Mouse (Mus musculus): ENCODE results near the gene Ecpas. TPM values are rescaled to one million over a fixed set of nuclear protein-coding genes. Genes with fewer than 3 reads are reported as not detected.

Ecpas gene
- polyA plus RNA-seq (2015; fragmentation: Nextera tagmentation; extraction: Ambion mirVana), result 27.8 and 31.0 TPM in 2 replicates

- Histone ChIP-seq H3K9me3 (replicated peaks) (no peaks in the 10 kb centered on the region), H3K27ac (peak within 1 kb of the TSS; percentile 99), H3K9ac (peak within 1 kb of the TSS; percentile 82), H3K4me2 (peak within 1 kb of the TSS; percentile 83), H3K36me3 (no peaks in the 10 kb centered on the region), H3K4me1 (peaks cover 15% of the 10 kb centered on the region), H3K4me3 (replicated peaks) (peak within 1 kb of the TSS; percentile 78), H3K27me3 (no peaks in the 10 kb centered on the region)
- 3% methylated on average over 43 of the region's 43 CpGs for WGBS
- ATAC-seq (replicated peaks; ENCODE audit: low FRiP score), result peak; percentile 80
These were observed at the start of gene Ecpas for GRCm38 (mm10) chr4:58912629-58913335. Ecpas (minus strand) TSS chr4:58912749.

- Histone ChIP-seq H3K4me3 (replicated peaks) (no peak overlapping the region), H3K27ac (no peak overlapping the region), H3K27me3 (no peaks in the 10 kb centered on the region), H3K4me2 (no peak overlapping the region), H3K9ac (no peak overlapping the region), H3K36me3 (peaks cover 9% of the 10 kb centered on the region), H3K4me1 (no peaks in the 10 kb centered on the region), H3K9me3 (replicated peaks) (no peaks in the 10 kb centered on the region)
- 91% methylated on average over 15 of the region's 15 CpGs for WGBS
- ATAC-seq (replicated peaks; ENCODE audit: low FRiP score), result no peak
These were observed 49.2 kb upstream of the Ecpas start for GRCm38 (mm10) chr4:58961719-58962118.

GRCm38 (mm10) chr4:58952630-58953029 is 40.1 kb upstream of the Ecpas start:
- 92% methylated on average over 11 of the region's 11 CpGs for WGBS
- no peak overlapping the region for H3K9ac ChIP-seq
- H3K9me3 ChIP-seq (replicated peaks), result no peaks in the 10 kb centered on the region
- peaks cover 12% of the 10 kb centered on the region for H3K36me3 ChIP-seq
- H3K27me3 ChIP-seq, result no peaks in the 10 kb centered on the region
- H3K27ac ChIP-seq, result no peak overlapping the region
- ATAC-seq (replicated peaks; ENCODE audit: low FRiP score), result no peak
- H3K4me1 ChIP-seq, result no peaks in the 10 kb centered on the region
- H3K4me2 ChIP-seq, result no peak overlapping the region
- H3K4me3 ChIP-seq (replicated peaks), result no peak overlapping the region

GRCm38 (mm10) chr4:58948391-58948790 is 35.8 kb upstream of the Ecpas start:
- Histone ChIP-seq H3K4me1 (peaks cover 11% of the 10 kb centered on the region), H3K9ac (no peak overlapping the region), H3K4me2 (no peak overlapping the region), H3K4me3 (replicated peaks) (no peak overlapping the region), H3K27me3 (no peaks in the 10 kb centered on the region), H3K9me3 (replicated peaks) (no peaks in the 10 kb centered on the region), H3K27ac (no peak overlapping the region), H3K36me3 (no peaks in the 10 kb centered on the region)
- WGBS, result 91% methylated on average over 4 of the region's 4 CpGs
- no peak for ATAC-seq (replicated peaks; ENCODE audit: low FRiP score)

- H3K4me1 ChIP-seq, result peaks cover 11% of the 10 kb centered on the region
- WGBS, result 51% methylated on average over 5 of the region's 5 CpGs
- no peaks in the 10 kb centered on the region for H3K27me3 ChIP-seq
- no peaks in the 10 kb centered on the region for H3K36me3 ChIP-seq
- ATAC-seq (replicated peaks; ENCODE audit: low FRiP score), result no peak
- 0 out of 2 replicates have a peak overlapping the region, but pooled peaks have one; percentile 66 for H3K4me3 ChIP-seq (replicated peaks)
- H3K9ac ChIP-seq, result no peak overlapping the region
- H3K9me3 ChIP-seq (replicated peaks), result no peaks in the 10 kb centered on the region
- peak overlapping the region; percentile 75 for H3K4me2 ChIP-seq
- H3K27ac ChIP-seq, result no peak overlapping the region
These were observed 32.1 kb upstream of the Ecpas start for GRCm38 (mm10) chr4:58944695-58945094.

GRCm38 (mm10) chr4:58944206-58944553 is 31.6 kb upstream of the Ecpas start:
- Histone ChIP-seq H3K27ac (no peak overlapping the region), H3K4me1 (peaks cover 11% of the 10 kb centered on the region), H3K27me3 (no peaks in the 10 kb centered on the region), H3K36me3 (no peaks in the 10 kb centered on the region), H3K4me2 (peak overlapping the region; percentile 75), H3K9ac (peak overlapping the region; percentile 55), H3K4me3 (replicated peaks) (peak overlapping the region; percentile 66), H3K9me3 (replicated peaks) (no peaks in the 10 kb centered on the region)
- no peak for ATAC-seq (replicated peaks; ENCODE audit: low FRiP score)
- WGBS, result 12% methylated on average over 6 of the region's 6 CpGs

- Histone ChIP-seq H3K9me3 (replicated peaks) (no peaks in the 10 kb centered on the region), H3K27ac (no peak within 1 kb of the TSS), H3K4me2 (peak within 1 kb of the TSS; percentile 75), H3K9ac (peak within 1 kb of the TSS; percentile 55), H3K4me1 (peaks cover 11% of the 10 kb centered on the region), H3K4me3 (replicated peaks) (peak within 1 kb of the TSS; percentile 66), H3K36me3 (no peaks in the 10 kb centered on the region), H3K27me3 (no peaks in the 10 kb centered on the region)
- WGBS, result 2% methylated on average over 50 of the region's 50 CpGs
- peak; percentile 89 for ATAC-seq (replicated peaks; ENCODE audit: low FRiP score)
These were observed 31.1 kb upstream of the Ecpas start, which contains the start of gene Zkscan16 for GRCm38 (mm10) chr4:58943420-58944205. Zkscan16 (plus strand) TSS chr4:58943628.

- no peaks in the 10 kb centered on the region for H3K9me3 ChIP-seq (replicated peaks)
- no peaks in the 10 kb centered on the region for H3K27me3 ChIP-seq
- H3K4me3 ChIP-seq (replicated peaks), result peak overlapping the region; percentile 66
- H3K9ac ChIP-seq, result 0 out of 2 replicates have a peak overlapping the region, but pooled peaks have one; percentile 55
- H3K36me3 ChIP-seq, result no peaks in the 10 kb centered on the region
- H3K4me2 ChIP-seq, result peak overlapping the region; percentile 75
- ATAC-seq (replicated peaks; ENCODE audit: low FRiP score), result no peak
- no peak overlapping the region for H3K27ac ChIP-seq
- H3K4me1 ChIP-seq, result peaks cover 11% of the 10 kb centered on the region
- 86% methylated on average over 4 of the region's 4 CpGs for WGBS
These were observed 30.4 kb upstream of the Ecpas start for GRCm38 (mm10) chr4:58942942-58943341.

- no peaks in the 10 kb centered on the region for H3K27me3 ChIP-seq
- ATAC-seq (replicated peaks; ENCODE audit: low FRiP score), result no peak
- peaks cover 11% of the 10 kb centered on the region for H3K4me1 ChIP-seq
- H3K4me2 ChIP-seq, result no peak overlapping the region
- H3K9ac ChIP-seq, result no peak overlapping the region
- H3K36me3 ChIP-seq, result no peaks in the 10 kb centered on the region
- no peak overlapping the region for H3K4me3 ChIP-seq (replicated peaks)
- no peak overlapping the region for H3K27ac ChIP-seq
- no peaks in the 10 kb centered on the region for H3K9me3 ChIP-seq (replicated peaks)
These were observed 29.1 kb upstream of the Ecpas start for GRCm38 (mm10) chr4:58941638-58942037.

GRCm38 (mm10) chr4:58935846-58936245 is 23.3 kb upstream of the Ecpas start:
- H3K27ac ChIP-seq, result no peak overlapping the region
- H3K9me3 ChIP-seq (replicated peaks), result no peaks in the 10 kb centered on the region
- H3K27me3 ChIP-seq, result no peaks in the 10 kb centered on the region
- no peak overlapping the region for H3K4me3 ChIP-seq (replicated peaks)
- no peak overlapping the region for H3K4me2 ChIP-seq
- 64% methylated on average over 3 of the region's 3 CpGs for WGBS
- no peak overlapping the region for H3K9ac ChIP-seq
- no peak for ATAC-seq (replicated peaks; ENCODE audit: low FRiP score)
- no peaks in the 10 kb centered on the region for H3K36me3 ChIP-seq
- peaks cover 4% of the 10 kb centered on the region; the same call in 1 of the 2 replicates for H3K4me1 ChIP-seq

GRCm38 (mm10) chr4:58934746-58935476 is 22.4 kb upstream of the Ecpas start:
- WGBS, result 40% methylated on average over 15 of the region's 15 CpGs
- Histone ChIP-seq H3K4me2 (0 out of 2 replicates have a peak overlapping the region, but pooled peaks have one; percentile 7), H3K36me3 (no peaks in the 10 kb centered on the region)

More at GRCm38 (mm10) chr4:58934746-58935476, 22.4 kb upstream of the Ecpas start:
- H3K27ac ChIP-seq, result no peak overlapping the region
- no peaks in the 10 kb centered on the region for H3K9me3 ChIP-seq (replicated peaks)
- H3K27me3 ChIP-seq, result no peaks in the 10 kb centered on the region
- no peak overlapping the region for H3K9ac ChIP-seq
- H3K4me1 ChIP-seq, result peaks cover 4% of the 10 kb centered on the region; the same call in 1 of the 2 replicates
- peak; percentile 86 for ATAC-seq (replicated peaks; ENCODE audit: low FRiP score)
- no peak overlapping the region for H3K4me3 ChIP-seq (replicated peaks)
